Mouse (Mus musculus) left cerebral cortex, adult 11 months (tissue): ENCODE data around the gene Zfp839.

ENCODE experiments used
- DNase-seq: peaks from one replicate; pipeline ENCODE4 v3.0.0; 2022; ENCODE audit warnings: low spot score

Gene Zfp839

GRCm38 (mm10) chr12:110875351-110875750, 25.3 kb downstream of the Zfp839 start:
- DNase-seq = no peak

- no peak for DNase-seq
Observed at GRCm38 (mm10) chr12:110882291-110882690, 32.2 kb downstream of the Zfp839 start.

GRCm38 (mm10) chr12:110885251-110885650, 35.2 kb downstream of the Zfp839 start:
- DNase-seq = no peak

GRCm38 (mm10) chr12:110888106-110888505, 38.1 kb downstream of the Zfp839 start:
- DNase-seq = no peak

- DNase-seq = peak; percentile 63
Observed at GRCm38 (mm10) chr12:110888606-110889005, 38.6 kb downstream of the Zfp839 start.

- peak; percentile 98 for DNase-seq
Observed at GRCm38 (mm10) chr12:110889036-110890020, 39.3 kb downstream of the Zfp839 start, which contains the start of the genes Cinp and Tecpr2. Cinp (minus strand) TSS chr12:110889145. Tecpr2 (plus strand) TSS chr12:110889264.

- DNase-seq = no peak
Observed at GRCm38 (mm10) chr12:110891887-110892286, 41.8 kb downstream of the Zfp839 start.

- no peak for DNase-seq
Observed at GRCm38 (mm10) chr12:110902106-110902505, 52.1 kb downstream of the Zfp839 start.

GRCm38 (mm10) chr12:110903536-110903935, 53.5 kb downstream of the Zfp839 start:
- no peak for DNase-seq

- DNase-seq = no peak
Observed at GRCm38 (mm10) chr12:110907845-110908244, 57.8 kb downstream of the Zfp839 start.

GRCm38 (mm10) chr12:110909962-110910361, 59.9 kb downstream of the Zfp839 start:
- DNase-seq = no peak

- DNase-seq = no peak
Observed at GRCm38 (mm10) chr12:110915761-110916160, 65.7 kb downstream of the Zfp839 start.
